Mouse (Mus musculus): ENCODE results near the gene Pou4f2. TPM values are rescaled to one million over a fixed set of nuclear protein-coding genes. Genes with fewer than 3 reads are reported as not detected.

Pou4f2 gene
- not detected in 2 replicates for polyA plus RNA-seq (2012; rRNA removed)

DNA sequence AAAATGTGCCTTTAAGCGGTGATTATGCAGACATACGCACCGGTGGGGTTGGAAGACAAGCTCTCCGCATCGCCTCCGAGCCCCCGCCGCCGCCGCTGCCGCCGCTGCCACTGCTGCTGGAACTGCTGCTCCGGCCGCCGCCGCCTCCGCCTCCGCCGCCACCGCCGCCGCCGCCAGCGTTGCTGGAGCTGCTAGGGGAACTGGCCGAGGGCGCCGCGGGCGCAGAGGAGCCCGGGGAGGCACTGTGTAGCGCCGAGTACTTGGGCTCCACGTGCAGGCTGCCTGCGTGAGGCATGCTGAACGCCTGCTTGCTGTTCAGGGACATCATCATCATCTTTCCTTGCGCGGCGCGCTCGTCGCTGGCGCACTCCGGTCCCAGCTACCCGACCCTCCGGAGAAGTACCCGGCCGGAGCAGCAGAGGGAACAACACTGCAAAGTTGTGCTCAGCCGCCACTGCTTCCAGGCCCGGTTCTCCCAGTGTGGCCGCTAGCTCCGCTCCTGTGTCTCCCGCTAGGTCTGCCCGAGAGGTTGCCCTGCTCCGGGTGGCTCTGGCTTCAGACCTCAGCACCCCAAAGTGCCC, at the start of gene Pou4f2:
Gene Pou4f2, minus strand, starts transcription at position 575 of the 581 bp plus-strand sequence.

Other genes starting within 250 kb of the Pou4f2 start
- not detected in 2 replicates for gene Ttc29, start 223.3 kb downstream of the Pou4f2 start, polyA plus RNA-seq (2012; rRNA removed)
- 14.4 and 14.7 TPM in 2 replicates for gene Rbmxl1, start 72.3 kb upstream of the Pou4f2 start, polyA plus RNA-seq (2012; rRNA removed)
- gene Slc10a7, start 72.7 kb upstream of the Pou4f2 start, polyA plus RNA-seq (2012; rRNA removed) = 10.0 and 10.5 TPM in 2 replicates